Mouse (Mus musculus) MEL (cell line): Measurements from ENCODE around the gene Ankar. TPM values are rescaled to one million over a fixed set of nuclear protein-coding genes. Genes with fewer than 3 reads are reported as not detected.

Source experiments
- DNase-seq: peaks from one replicate; pipeline ENCODE4 v3.0.0; 2011; ENCODE audit warnings: low read depth, low spot score
- H3K27ac ChIP-seq: 2 replicates; pipeline ENCODE4 v1.5.1; 2012; ENCODE audit warnings: low read depth, mild to moderate bottlenecking, control low read depth, low read length, moderate library complexity; ENCODE audit not compliant: control insufficient read depth
- H3K27me3 ChIP-seq, 2 experiments: fragments of 150-350 bp in 1 of 2; sonication (generic) in 1 of 2; 2 replicates each; pipeline ENCODE4 v1.6.1; 2012; ENCODE audit warnings: low read length in 2 of 2, mild to moderate bottlenecking in 2 of 2, improper control_type of control experiment in 1 of 2, moderate library complexity in 1 of 2; ENCODE audit not compliant: insufficient read depth in 2 of 2, control insufficient read depth in 1 of 2
- H3K36me3 ChIP-seq, 2 experiments: 2 replicates each; pipeline ENCODE4 v1.6.1; 2012 to 2014; ENCODE audit warnings: low read length in 2 of 2, improper control_type of control experiment in 1 of 2, inconsistent platforms in 1 of 2, mild to moderate bottlenecking in 1 of 2; ENCODE audit not compliant: insufficient read depth in 2 of 2, control insufficient read depth in 1 of 2
- H3K4me1 ChIP-seq, 2 experiments: fragments of 150-350 bp in 1 of 2; sonication (generic) in 1 of 2; 2 replicates each; pipeline ENCODE4 v1.6.1; 2012; ENCODE audit warnings: low read length in 2 of 2, improper control_type of control experiment in 1 of 2, mild to moderate bottlenecking in 1 of 2; ENCODE audit not compliant: insufficient read depth in 2 of 2, control insufficient read depth in 1 of 2
- H3K4me3 ChIP-seq, 2 experiments: fragments of 150-350 bp in 1 of 2; sonication (generic) in 1 of 2; 2 replicates each; pipeline ENCODE4 v1.5.1; 2012; ENCODE audit warnings: low read depth in 2 of 2, low read length in 2 of 2, mild to moderate bottlenecking in 2 of 2, moderate library complexity in 2 of 2, control low read depth in 1 of 2, improper control_type of control experiment in 1 of 2; ENCODE audit not compliant: control insufficient read depth in 1 of 2, insufficient read depth in 1 of 2
- H3K79me2 ChIP-seq: 2 replicates; pipeline ENCODE4 v1.6.1; 2012; ENCODE audit warnings: mild to moderate bottlenecking, low read length, moderate library complexity; ENCODE audit not compliant: control insufficient read depth, poor library complexity, insufficient read depth
- H3K9ac ChIP-seq: 2 replicates; pipeline ENCODE4 v1.6.1; 2012; ENCODE audit warnings: low read depth, mild to moderate bottlenecking, control low read depth, low read length, moderate library complexity; ENCODE audit not compliant: control insufficient read depth, poor library complexity, severe bottlenecking
- H3K9me3 ChIP-seq: fragments of 150-350 bp; sonication (generic); replicated peaks from 2 replicates; pipeline ENCODE4 v1.6.1; 2012; ENCODE audit warnings: mild to moderate bottlenecking, low read length, improper control_type of control experiment, moderate library complexity; ENCODE audit not compliant: insufficient read depth
- BHLHE40 ChIP-seq: IDR thresholded peaks from 2 replicates; pipeline ENCODE4 v1.6.1; 2012; ENCODE audit warnings: low read depth, mild to moderate bottlenecking, inconsistent platforms, low read length, improper control_type of control experiment, borderline replicate concordance
- CHD1 ChIP-seq: IDR thresholded peaks from 2 replicates; pipeline ENCODE4 v1.6.1; 2012; ENCODE audit warnings: low read depth, mild to moderate bottlenecking, inconsistent platforms, low read length, improper control_type of control experiment
- CHD2 ChIP-seq: IDR thresholded peaks from 2 replicates; pipeline ENCODE4 v1.6.1; 2011; ENCODE audit warnings: low read length, improper control_type of control experiment
- CTCF ChIP-seq, 3 experiments: IDR thresholded peaks in 2 of 3; conservative IDR thresholded peaks in 1 of 3; 2 replicates each; pipeline ENCODE4 v1.5.1; 2011 to 2012; ENCODE audit warnings: low read length in 3 of 3, low read depth in 2 of 3, mild to moderate bottlenecking in 2 of 3, improper control_type of control experiment in 1 of 3, inconsistent platforms in 1 of 3, mixed read lengths in 1 of 3, moderate library complexity in 1 of 3; ENCODE audit not compliant: control insufficient read depth in 1 of 3, insufficient read depth in 1 of 3, poor library complexity in 1 of 3, severe bottlenecking in 1 of 3
- E2F4 ChIP-seq: IDR thresholded peaks from 2 replicates; pipeline ENCODE4 v1.6.1; 2011; ENCODE audit warnings: low read depth, low read length, improper control_type of control experiment, borderline replicate concordance
- ELF1 ChIP-seq: IDR thresholded peaks from 2 replicates; pipeline ENCODE4 v1.6.1; 2014; ENCODE audit warnings: low read depth, mild to moderate bottlenecking, inconsistent platforms, low read length, improper control_type of control experiment, moderate library complexity
- ETS1 ChIP-seq: IDR thresholded peaks from 2 replicates; pipeline ENCODE4 v1.6.1; 2012; ENCODE audit warnings: low read depth, mild to moderate bottlenecking, inconsistent platforms, low read length, improper control_type of control experiment, moderate library complexity
- GABPA ChIP-seq: IDR thresholded peaks from 2 replicates; pipeline ENCODE4 v1.6.1; 2012; ENCODE audit warnings: low read depth, mild to moderate bottlenecking, inconsistent platforms, low read length, improper control_type of control experiment, moderate library complexity
- GATA1 ChIP-seq: IDR thresholded peaks from 2 replicates; pipeline ENCODE4 v1.6.1; 2011; ENCODE audit warnings: low read depth, low read length, improper control_type of control experiment
- HCFC1 ChIP-seq: IDR thresholded peaks from 2 replicates; pipeline ENCODE4 v1.6.1; 2012; ENCODE audit warnings: low read depth, mild to moderate bottlenecking, inconsistent platforms, low read length, improper control_type of control experiment, moderate library complexity
- MAFK ChIP-seq: IDR thresholded peaks from 2 replicates; pipeline ENCODE4 v1.6.1; 2011; ENCODE audit warnings: low read depth, mild to moderate bottlenecking, low read length, improper control_type of control experiment, borderline replicate concordance
- MAX ChIP-seq: IDR thresholded peaks from 2 replicates; pipeline ENCODE4 v1.6.1; 2011; ENCODE audit warnings: low read length, improper control_type of control experiment
- MAZ ChIP-seq: IDR thresholded peaks from 2 replicates; pipeline ENCODE4 v1.6.1; 2012; ENCODE audit warnings: low read depth, mild to moderate bottlenecking, inconsistent platforms, low read length, improper control_type of control experiment
- MEF2A ChIP-seq: IDR thresholded peaks from 2 replicates; pipeline ENCODE4 v1.6.1; 2014; ENCODE audit warnings: low read depth, mild to moderate bottlenecking, inconsistent platforms, low read length, improper control_type of control experiment; ENCODE audit not compliant: poor library complexity, insufficient replicate concordance, severe bottlenecking; ENCODE audit errors: extremely low read depth
- MXI1 ChIP-seq: IDR thresholded peaks from 2 replicates; pipeline ENCODE4 v1.6.1; 2011; ENCODE audit warnings: mild to moderate bottlenecking, low read depth, low read length, improper control_type of control experiment
- MYB ChIP-seq: IDR thresholded peaks from 2 replicates; pipeline ENCODE4 v1.6.1; 2011; ENCODE audit warnings: mild to moderate bottlenecking, low read depth, low read length, improper control_type of control experiment
- NRF1 ChIP-seq: IDR thresholded peaks from 2 replicates; pipeline ENCODE4 v1.6.1; 2014; ENCODE audit warnings: low read depth, mild to moderate bottlenecking, inconsistent platforms, low read length, improper control_type of control experiment, moderate library complexity; ENCODE audit not compliant: poor library complexity, insufficient read depth, severe bottlenecking
- POLR2A ChIP-seq, 2 experiments: IDR thresholded peaks; 2 replicates each; pipeline ENCODE4 v1.6.1; 2011 to 2012; ENCODE audit warnings: low read length in 2 of 2, mild to moderate bottlenecking in 2 of 2, control low read depth in 1 of 2, improper control_type of control experiment in 1 of 2, low read depth in 1 of 2, moderate library complexity in 1 of 2; ENCODE audit not compliant: control insufficient read depth in 1 of 2, insufficient read depth in 1 of 2, poor library complexity in 1 of 2
- RAD21 ChIP-seq: IDR thresholded peaks from 2 replicates; pipeline ENCODE4 v1.6.1; 2011; ENCODE audit warnings: mild to moderate bottlenecking, low read depth, low read length, improper control_type of control experiment
- RCOR1 ChIP-seq: IDR thresholded peaks from 2 replicates; pipeline ENCODE4 v1.6.1; 2012; ENCODE audit warnings: low read depth, mild to moderate bottlenecking, inconsistent platforms, low read length, improper control_type of control experiment
- SIN3A ChIP-seq: IDR thresholded peaks from 2 replicates; pipeline ENCODE4 v1.6.1; 2012; ENCODE audit warnings: low read length, improper control_type of control experiment, inconsistent platforms
- SMC3 ChIP-seq: IDR thresholded peaks from 2 replicates; pipeline ENCODE4 v1.6.1; 2011; ENCODE audit warnings: low read depth, low read length, improper control_type of control experiment
- TBP ChIP-seq: IDR thresholded peaks from 2 replicates; pipeline ENCODE4 v1.8.0; 2011; ENCODE audit warnings: low read depth, low read length, improper control_type of control experiment
- UBTF ChIP-seq: IDR thresholded peaks from 2 replicates; pipeline ENCODE4 v1.6.1; 2012; ENCODE audit warnings: low read depth, mild to moderate bottlenecking, inconsistent platforms, low read length, improper control_type of control experiment, moderate library complexity, borderline replicate concordance; ENCODE audit not compliant: insufficient read depth
- USF1 ChIP-seq: IDR thresholded peaks from 2 replicates; pipeline ENCODE4 v1.6.1; 2014; ENCODE audit warnings: low read depth, mild to moderate bottlenecking, inconsistent platforms, low read length, improper control_type of control experiment, moderate library complexity
- ZMIZ1 ChIP-seq: IDR thresholded peaks from 2 replicates; pipeline ENCODE4 v1.6.1; 2012; ENCODE audit warnings: low read depth, mild to moderate bottlenecking, inconsistent platforms, low read length, improper control_type of control experiment, moderate library complexity
- polyA plus RNA-seq, 2 experiments: library from polyadenylated mRNA; stranded (reverse) in 1 of 2; unstranded in 1 of 2; fragments of >175 nt in 1 of 2; fragments of >200 nt in 1 of 2; gene quantifications; 2 replicates each; pipeline versions ENCODE4 v1.2.1 to v1.2.4; 2012; ENCODE audit warnings: low replicate concordance in 2 of 2, low read depth in 1 of 2; ENCODE audit not compliant: insufficient read length in 2 of 2, insufficient read depth in 1 of 2, missing spikeins in 1 of 2
- total RNA-seq: library from RNA; depleted of rRNA; stranded (reverse); fragments of 300-350 nt; gene quantifications from 2 replicates; pipeline ENCODE4 v1.2.3, GENCODE M21; 2012

Ankar gene
- total and polyA plus RNA-seq, 3 experiments = not detected

DNA sequence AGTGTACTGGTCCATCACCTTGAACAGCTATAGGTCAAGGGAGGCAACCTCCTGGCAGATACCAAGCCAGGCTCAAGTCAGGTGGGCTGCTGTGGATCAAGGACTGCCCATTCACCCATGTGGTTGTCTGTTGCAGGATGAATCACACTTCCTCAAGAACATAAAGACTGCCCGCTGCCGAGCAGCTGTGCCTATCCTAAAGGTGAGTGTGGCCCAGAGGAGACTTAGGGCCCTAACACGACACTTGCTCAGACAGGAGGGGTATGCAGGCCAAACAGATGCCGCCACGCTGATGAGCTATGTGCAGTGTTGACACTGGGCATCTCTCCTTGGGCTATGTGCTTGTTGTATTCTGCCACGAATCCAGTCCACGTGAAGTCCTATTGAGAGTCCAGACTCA, 99.1 kb downstream of the Ankar start:
- H3K9me3 ChIP-seq = no peaks in the 10 kb centered on the region
- TF ChIP-seq GABPA (no peak), NRF1 (no peak), MXI1 (no peak), RAD21 (no peak), HCFC1 (no peak), GATA1 (no peak), RCOR1 (no peak), CTCF (IDR thresholded peaks at IDR 0.05 in 2 of 3, conservative IDR thresholded peaks at IDR 0.05 in 1 of 3; ENCODE audit: control insufficient read depth in 1 of 3, insufficient read depth in 1 of 3, low read depth in 2 of 3, low read length in 3 of 3, poor library complexity in 1 of 3, severe bottlenecking in 1 of 3) (no peak), MAX (no peak), CHD1 (no peak), USF1 (no peak), POLR2A (IDR thresholded peaks at IDR 0.05; ENCODE audit: control insufficient read depth in 1 of 2, insufficient read depth in 1 of 2, low read depth in 1 of 2, low read length in 2 of 2, poor library complexity in 1 of 2) (no peak), ETS1 (no peak), MAFK (no peak), ZMIZ1 (no peak), E2F4 (no peak), SMC3 (no peak), CHD2 (no peak), ELF1 (no peak)
- TF ChIP-seq, all 39 proteins: peak for 0
- Histone ChIP-seq H3K4me1 (no peaks in the 10 kb centered on the region), H3K4me3 (no peak overlapping the region), H3K9ac (no peak overlapping the region), H3K27me3 (no peaks in the 10 kb centered on the region), H3K79me2 (no peaks in the 10 kb centered on the region), H3K36me3 (no peaks in the 10 kb centered on the region; a peak in 1 of 4 replicates), H3K27ac (no peak overlapping the region)
- DNase-seq = no peak

DNA sequence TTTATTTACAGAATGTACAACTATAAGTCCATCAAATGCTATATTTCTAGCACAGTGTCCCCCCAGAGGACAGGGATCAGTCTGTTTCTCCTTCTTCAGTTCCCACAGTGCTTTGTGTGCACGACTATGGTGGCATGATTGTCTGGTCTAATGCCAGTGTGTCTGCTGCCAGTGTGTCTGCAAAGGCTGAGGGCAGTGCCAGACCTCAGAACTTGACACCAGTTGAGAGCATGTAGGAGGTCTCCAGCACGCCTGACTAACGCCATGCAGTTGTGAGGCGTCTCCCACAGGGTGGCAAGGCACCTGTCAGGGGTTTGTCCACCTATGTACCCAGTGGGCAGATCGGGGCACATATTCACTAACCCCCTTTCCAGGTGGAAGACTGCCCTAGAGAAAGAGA, 99.6 kb downstream of the Ankar start:
- TF ChIP-seq E2F4 (no peak), MAFK (no peak), GATA1 (no peak), MEF2A (no peak), BHLHE40 (no peak), RAD21 (no peak), MYB (no peak), SIN3A (no peak), ETS1 (no peak), USF1 (no peak), TBP (no peak), ZMIZ1 (no peak), UBTF (no peak), ELF1 (no peak), MAZ (no peak)
- no peak overlapping the region for H3K9ac ChIP-seq
- no peak overlapping the region for H3K27ac ChIP-seq
- H3K9me3 ChIP-seq = no peaks in the 10 kb centered on the region
- DNase-seq = no peak
- no peaks in the 10 kb centered on the region; a peak in 1 of 4 replicates for H3K36me3 ChIP-seq
- H3K4me3 ChIP-seq = no peak overlapping the region
- no peaks in the 10 kb centered on the region for H3K4me1 ChIP-seq
- H3K27me3 ChIP-seq = no peaks in the 10 kb centered on the region
- H3K79me2 ChIP-seq = no peaks in the 10 kb centered on the region
